Mouse (Mus musculus): Measurements from ENCODE around the gene Wdr61. TPM values are rescaled to one million over a fixed set of nuclear protein-coding genes. Genes with fewer than 3 reads are reported as not detected.

Wdr61 gene
- polyA plus RNA-seq, 1 experiment from 2014 or later = 159 TPM

DNA sequence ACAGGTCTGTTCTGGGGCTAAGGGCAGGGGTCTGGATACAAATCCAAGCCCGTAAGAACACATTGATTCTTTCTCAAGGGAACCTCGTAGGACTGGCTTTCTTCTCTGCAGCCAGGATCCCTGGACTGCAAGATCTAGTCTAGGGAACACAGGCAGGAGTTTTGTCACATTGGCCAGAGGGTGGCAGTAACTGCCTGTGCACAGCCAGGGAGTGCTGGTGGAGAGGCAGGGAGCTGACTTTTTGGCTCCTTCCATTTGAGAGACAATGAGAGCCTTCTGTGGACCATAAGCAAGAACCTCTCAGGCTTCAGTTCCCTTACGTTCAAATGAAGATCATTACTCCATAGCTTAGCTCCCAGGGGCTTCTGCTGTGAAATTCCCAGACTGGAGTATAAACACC is 4.1 kb upstream of the Wdr61 start:
- H3K27ac ChIP-seq (ENCODE audit: low read depth, low read length) = no peak overlapping the region
- H3K9me3 ChIP-seq (ENCODE audit: control insufficient read depth, low read length) = no peaks in the 10 kb centered on the region
- H3K9ac ChIP-seq (ENCODE audit: low read length) = no peak overlapping the region
- no peak for ATAC-seq (replicated peaks; ENCODE audit: low FRiP score)
- no peak overlapping the region for H3K4me2 ChIP-seq (ENCODE audit: low read depth, low read length, severe bottlenecking)
- no peaks in the 10 kb centered on the region for H3K36me3 ChIP-seq (ENCODE audit: control insufficient read depth, insufficient read depth, low read length)
- H3K4me3 ChIP-seq (ENCODE audit: low read depth, low read length) = no peak overlapping the region
- peak; percentile 69 for DNase-seq (ENCODE audit: low spot score)
- 27% methylated on average over 3 of the region's 3 CpGs for WGBS
- H3K27me3 ChIP-seq (ENCODE audit: control insufficient read depth, insufficient read depth, low read length) = no peaks in the 10 kb centered on the region
- H3K4me1 ChIP-seq (replicated peaks; ENCODE audit: control insufficient read depth, insufficient read depth, low read length) = 0 out of 2 replicates have a peak, but pooled peaks cover 2% of the 10 kb centered on the region

DNA sequence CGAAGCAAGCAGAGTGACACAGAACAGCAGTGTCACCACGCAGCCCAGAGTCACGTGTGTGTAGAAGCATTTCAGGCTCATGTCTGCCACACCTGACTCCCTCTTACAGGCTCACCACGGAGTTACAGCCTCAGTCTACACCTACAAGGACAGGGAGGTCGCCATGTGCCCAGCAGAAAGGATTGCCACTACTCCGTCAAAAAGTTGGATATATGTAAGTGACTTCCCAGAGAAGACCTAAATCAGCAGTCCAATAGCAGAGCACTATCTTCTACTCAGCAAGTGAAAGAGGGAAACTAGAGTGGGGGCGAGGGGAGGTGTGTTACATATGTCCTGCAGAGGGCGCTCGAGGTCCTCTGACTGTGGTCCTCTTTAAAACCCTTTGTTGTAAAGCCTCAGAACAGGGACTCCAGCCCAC is 2.0 kb upstream of the Wdr61 start:
- Histone ChIP-seq H3K9me3 (ENCODE audit: control insufficient read depth, low read length) (no peaks in the 10 kb centered on the region), H3K4me1 (replicated peaks; ENCODE audit: control insufficient read depth, insufficient read depth, low read length) (0 out of 2 replicates have a peak, but pooled peaks cover 5% of the 10 kb centered on the region), H3K4me3 (ENCODE audit: low read depth, low read length) (no peak overlapping the region), H3K9ac (ENCODE audit: low read length) (no peak overlapping the region; the same call in 1 of the 2 replicates), H3K27me3 (ENCODE audit: control insufficient read depth, insufficient read depth, low read length) (no peaks in the 10 kb centered on the region), H3K36me3 (ENCODE audit: control insufficient read depth, insufficient read depth, low read length) (no peaks in the 10 kb centered on the region), H3K27ac (ENCODE audit: low read depth, low read length) (no peak overlapping the region), H3K4me2 (ENCODE audit: low read depth, low read length, severe bottlenecking) (no peak overlapping the region)
- WGBS = 17% methylated on average over 9 of the region's 9 CpGs
- peak; percentile 86 for DNase-seq (ENCODE audit: low spot score)
- ATAC-seq (replicated peaks; ENCODE audit: low FRiP score) = 0 out of 2 replicates have a peak, but pooled peaks have one; percentile 28

DNA sequence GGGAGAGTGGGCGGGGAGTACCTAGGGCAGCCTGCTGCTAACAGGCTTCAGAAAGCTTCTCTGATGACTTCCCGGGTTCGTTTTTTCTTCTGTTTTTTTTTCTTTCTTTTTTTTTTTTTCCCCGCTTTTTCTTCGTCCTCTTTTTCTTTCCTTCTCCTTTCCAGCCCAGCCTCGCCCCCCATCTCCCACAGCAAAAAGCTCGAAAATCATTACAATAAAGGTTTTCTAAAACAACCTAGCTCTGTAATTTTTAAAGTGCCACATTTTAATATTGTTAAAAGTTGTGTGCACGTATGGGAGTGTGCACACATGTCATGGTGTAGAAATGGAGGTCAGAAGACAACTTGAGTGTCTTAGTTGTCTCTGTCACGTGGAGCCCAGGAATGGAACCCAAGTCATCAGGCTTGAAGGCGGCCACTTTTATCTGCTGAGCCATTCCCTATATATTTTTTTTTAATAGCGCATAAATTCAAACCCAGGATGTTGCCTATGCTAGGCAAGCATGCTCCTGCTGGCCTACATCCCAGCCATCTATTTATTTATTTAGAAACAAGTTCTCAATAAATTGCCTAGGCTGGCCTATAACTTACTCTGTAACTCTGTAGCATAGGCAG is 427 bp upstream of the Wdr61 start:
- peak overlapping the region; percentile 64 for H3K4me3 ChIP-seq (ENCODE audit: low read depth, low read length)
- H3K9ac ChIP-seq (ENCODE audit: low read length) = peak overlapping the region; percentile 75
- DNase-seq (ENCODE audit: low spot score) = no peak
- no peaks in the 10 kb centered on the region for H3K9me3 ChIP-seq (ENCODE audit: control insufficient read depth, low read length)
- peak overlapping the region; percentile 72 for H3K4me2 ChIP-seq (ENCODE audit: low read depth, low read length, severe bottlenecking)
- 0 out of 2 replicates have a peak, but pooled peaks cover 5% of the 10 kb centered on the region for H3K4me1 ChIP-seq (replicated peaks; ENCODE audit: control insufficient read depth, insufficient read depth, low read length)
- H3K27ac ChIP-seq (ENCODE audit: low read depth, low read length) = no peak overlapping the region
- no peak for ATAC-seq (replicated peaks; ENCODE audit: low FRiP score)
- H3K36me3 ChIP-seq (ENCODE audit: control insufficient read depth, insufficient read depth, low read length) = no peaks in the 10 kb centered on the region; the same call in 1 of the 2 replicates
- 22% methylated on average over 11 of the region's 11 CpGs for WGBS
- H3K27me3 ChIP-seq (ENCODE audit: control insufficient read depth, insufficient read depth, low read length) = no peaks in the 10 kb centered on the region

DNA sequence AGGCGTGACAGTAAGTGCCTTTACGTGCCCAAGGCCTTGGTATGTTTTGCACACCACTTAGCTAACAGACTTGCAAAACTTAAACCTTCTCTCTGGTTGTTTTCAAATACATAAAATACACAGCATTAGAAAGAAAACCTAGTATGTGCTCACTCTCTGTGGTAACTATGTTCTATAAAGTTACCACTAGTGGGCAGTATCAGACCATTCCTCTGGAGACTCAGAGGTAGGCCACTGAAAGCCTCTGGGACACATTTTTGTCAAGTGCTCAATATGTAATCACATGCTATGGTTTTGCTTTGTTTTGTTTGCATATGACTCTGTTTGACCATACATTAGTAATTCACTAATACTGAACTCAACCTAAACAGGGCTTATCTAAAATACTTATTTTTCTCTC is 2.2 kb downstream of the Wdr61 start:
- Histone ChIP-seq H3K4me3 (ENCODE audit: low read depth, low read length) (no peak overlapping the region), H3K9me3 (ENCODE audit: control insufficient read depth, low read length) (no peaks in the 10 kb centered on the region), H3K27me3 (ENCODE audit: control insufficient read depth, insufficient read depth, low read length) (no peaks in the 10 kb centered on the region)

DNA sequence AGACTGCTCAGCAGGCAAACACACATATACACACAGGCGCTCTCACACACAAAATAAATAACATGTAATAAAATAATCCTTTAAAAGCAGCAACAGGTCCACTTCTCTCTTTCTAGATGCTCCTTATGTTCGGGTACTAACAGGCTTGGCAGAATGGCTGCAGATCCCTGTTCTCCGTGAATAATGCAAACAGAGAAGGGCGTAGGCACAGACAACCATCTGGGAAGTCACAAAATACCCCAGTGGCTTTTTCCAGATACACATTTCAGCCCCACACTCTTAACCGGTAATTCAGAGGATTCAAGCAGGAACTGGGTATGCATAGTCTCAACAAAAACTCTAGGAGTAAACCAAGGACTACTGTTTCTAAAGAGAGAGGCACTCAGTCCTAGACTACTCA is 8.0 kb downstream of the Wdr61 start:
- DNase-seq (ENCODE audit: low spot score) (no peak), ATAC-seq (replicated peaks; ENCODE audit: low FRiP score) (no peak)
- Histone ChIP-seq H3K9ac (ENCODE audit: low read length) (no peak overlapping the region), H3K27ac (ENCODE audit: low read depth, low read length) (no peak overlapping the region), H3K27me3 (ENCODE audit: control insufficient read depth, insufficient read depth, low read length) (no peaks in the 10 kb centered on the region), H3K4me2 (ENCODE audit: low read depth, low read length, severe bottlenecking) (no peak overlapping the region), H3K4me1 (replicated peaks; ENCODE audit: control insufficient read depth, insufficient read depth, low read length) (no peaks in the 10 kb centered on the region), H3K4me3 (ENCODE audit: low read depth, low read length) (no peak overlapping the region), H3K9me3 (ENCODE audit: control insufficient read depth, low read length) (no peaks in the 10 kb centered on the region), H3K36me3 (ENCODE audit: control insufficient read depth, insufficient read depth, low read length) (peaks cover 3% of the 10 kb centered on the region; the same call in 1 of the 2 replicates)
- WGBS = 84% methylated on average over 5 of the region's 5 CpGs

More for the DNA sequence above, 2.2 kb downstream of the Wdr61 start:
- H3K4me2 ChIP-seq (ENCODE audit: low read depth, low read length, severe bottlenecking) = no peak overlapping the region
- 80% methylated on average over 2 of the region's 2 CpGs for WGBS
- no peaks in the 10 kb centered on the region; the same call in 1 of the 2 replicates for H3K36me3 ChIP-seq (ENCODE audit: control insufficient read depth, insufficient read depth, low read length)
- H3K9ac ChIP-seq (ENCODE audit: low read length) = no peak overlapping the region
- DNase-seq (ENCODE audit: low spot score) (no peak), ATAC-seq (replicated peaks; ENCODE audit: low FRiP score) (no peak)
- no peak overlapping the region for H3K27ac ChIP-seq (ENCODE audit: low read depth, low read length)
- H3K4me1 ChIP-seq (replicated peaks; ENCODE audit: control insufficient read depth, insufficient read depth, low read length) = 0 out of 2 replicates have a peak, but pooled peaks cover 5% of the 10 kb centered on the region

DNA sequence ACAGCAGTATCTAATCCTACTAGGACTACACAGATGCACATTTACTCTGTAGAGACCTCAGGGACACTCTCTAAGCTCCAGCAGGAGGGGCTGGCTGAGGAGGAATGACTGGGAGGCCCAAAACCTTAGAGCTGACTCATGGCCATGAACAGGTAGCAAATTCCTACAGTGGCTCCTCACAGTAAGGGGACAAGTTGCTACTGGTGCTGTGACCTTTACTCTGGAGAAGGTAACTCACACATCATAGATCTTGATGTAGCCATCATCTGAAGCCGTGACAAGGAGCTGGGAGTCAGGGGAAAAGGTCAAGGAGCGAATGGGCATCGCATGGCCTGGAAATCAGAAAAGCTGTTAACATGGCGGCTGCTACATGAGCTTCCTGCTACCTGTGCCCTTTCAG is 11.7 kb downstream of the Wdr61 start:
- 97% methylated on average over 4 of the region's 4 CpGs for WGBS
- Histone ChIP-seq H3K27ac (ENCODE audit: low read depth, low read length) (no peak overlapping the region), H3K4me3 (ENCODE audit: low read depth, low read length) (no peak overlapping the region), H3K4me1 (replicated peaks; ENCODE audit: control insufficient read depth, insufficient read depth, low read length) (no peaks in the 10 kb centered on the region), H3K9ac (ENCODE audit: low read length) (no peak overlapping the region), H3K27me3 (ENCODE audit: control insufficient read depth, insufficient read depth, low read length) (no peaks in the 10 kb centered on the region), H3K36me3 (ENCODE audit: control insufficient read depth, insufficient read depth, low read length) (peaks cover 3% of the 10 kb centered on the region; the same call in 1 of the 2 replicates), H3K4me2 (ENCODE audit: low read depth, low read length, severe bottlenecking) (no peak overlapping the region), H3K9me3 (ENCODE audit: control insufficient read depth, low read length) (no peaks in the 10 kb centered on the region)
- DNase-seq (ENCODE audit: low spot score) = no peak
- ATAC-seq (replicated peaks; ENCODE audit: low FRiP score) = no peak

DNA sequence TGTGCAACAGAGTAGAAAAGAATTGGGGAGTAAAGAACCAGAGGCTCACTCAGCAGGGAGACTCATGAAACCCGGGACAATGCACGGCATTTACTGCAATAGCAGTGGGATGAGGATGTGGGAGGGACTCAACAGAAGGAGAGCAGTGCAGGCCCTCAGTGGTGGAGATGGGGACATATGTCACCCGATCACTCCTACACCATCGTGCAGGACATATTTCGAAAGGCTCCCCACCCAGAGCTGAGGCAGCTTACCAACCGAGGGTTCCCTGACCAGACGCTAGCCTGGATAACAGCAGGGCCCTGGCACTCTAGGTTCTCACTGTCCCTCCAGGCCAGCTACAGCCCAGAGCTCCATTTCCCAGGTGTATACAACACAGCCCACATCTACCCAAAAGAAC is 12.2 kb downstream of the Wdr61 start:
- Histone ChIP-seq H3K27me3 (ENCODE audit: control insufficient read depth, insufficient read depth, low read length) (no peaks in the 10 kb centered on the region), H3K4me2 (ENCODE audit: low read depth, low read length, severe bottlenecking) (no peak overlapping the region), H3K9me3 (ENCODE audit: control insufficient read depth, low read length) (no peaks in the 10 kb centered on the region), H3K4me1 (replicated peaks; ENCODE audit: control insufficient read depth, insufficient read depth, low read length) (no peaks in the 10 kb centered on the region), H3K36me3 (ENCODE audit: control insufficient read depth, insufficient read depth, low read length) (peaks cover 3% of the 10 kb centered on the region; the same call in 1 of the 2 replicates), H3K4me3 (ENCODE audit: low read depth, low read length) (no peak overlapping the region), H3K9ac (ENCODE audit: low read length) (no peak overlapping the region), H3K27ac (ENCODE audit: low read depth, low read length) (no peak overlapping the region)
- WGBS = 84% methylated on average over 7 of the region's 7 CpGs
- no peak for DNase-seq (ENCODE audit: low spot score)
- no peak for ATAC-seq (replicated peaks; ENCODE audit: low FRiP score)

DNA sequence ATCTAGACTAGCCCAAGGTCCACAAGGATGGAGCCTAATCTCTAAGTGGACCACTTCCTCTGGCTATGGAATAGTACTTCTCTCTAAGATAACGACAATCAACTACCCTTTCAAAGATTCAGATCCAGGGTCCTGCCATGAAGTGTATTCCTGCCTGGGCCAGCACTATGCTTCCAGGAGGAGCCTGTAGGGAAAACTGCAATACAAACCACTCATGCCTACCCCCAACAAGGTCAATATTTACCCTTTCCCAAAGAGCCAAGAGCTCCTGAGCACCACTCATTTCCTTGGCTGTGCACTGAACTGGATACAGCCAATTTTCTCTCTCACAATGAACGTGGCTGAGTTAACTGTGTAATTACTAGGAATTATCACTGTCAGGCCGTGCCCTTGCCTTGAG is 16.8 kb downstream of the Wdr61 start:
- ATAC-seq (replicated peaks; ENCODE audit: low FRiP score) (no peak), DNase-seq (ENCODE audit: low spot score) (no peak)
- Histone ChIP-seq H3K27ac (ENCODE audit: low read depth, low read length) (no peak overlapping the region), H3K4me2 (ENCODE audit: low read depth, low read length, severe bottlenecking) (no peak overlapping the region), H3K9ac (ENCODE audit: low read length) (no peak overlapping the region), H3K27me3 (ENCODE audit: control insufficient read depth, insufficient read depth, low read length) (no peaks in the 10 kb centered on the region), H3K36me3 (ENCODE audit: control insufficient read depth, insufficient read depth, low read length) (peaks cover 3% of the 10 kb centered on the region; the same call in 1 of the 2 replicates), H3K4me1 (replicated peaks; ENCODE audit: control insufficient read depth, insufficient read depth, low read length) (no peaks in the 10 kb centered on the region), H3K9me3 (ENCODE audit: control insufficient read depth, low read length) (no peaks in the 10 kb centered on the region), H3K4me3 (ENCODE audit: low read depth, low read length) (no peak overlapping the region)
- WGBS = 84% methylated on average over 3 of the region's 3 CpGs

DNA sequence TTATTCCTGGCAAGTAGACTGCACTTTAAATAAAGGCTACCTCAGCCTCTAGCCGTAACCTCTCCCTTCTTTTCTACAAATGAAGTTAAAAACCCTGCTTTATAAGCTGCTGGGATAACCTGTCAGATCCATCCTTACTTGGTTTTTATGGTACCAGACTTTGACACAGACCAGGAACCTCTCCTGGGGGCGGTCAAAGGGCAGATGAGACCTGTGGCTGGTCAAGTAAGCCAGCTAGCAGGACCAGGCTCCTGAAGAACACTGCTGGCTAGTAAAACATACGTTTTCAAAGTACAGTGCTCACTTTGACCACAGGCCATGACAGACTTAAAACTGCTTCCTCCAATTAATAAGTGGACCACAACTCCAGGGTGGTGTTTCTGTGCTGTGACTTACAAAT is 18.5 kb downstream of the Wdr61 start:
- Histone ChIP-seq H3K9ac (ENCODE audit: low read length) (no peak overlapping the region), H3K27ac (ENCODE audit: low read depth, low read length) (no peak overlapping the region), H3K4me1 (replicated peaks; ENCODE audit: control insufficient read depth, insufficient read depth, low read length) (no peaks in the 10 kb centered on the region), H3K36me3 (ENCODE audit: control insufficient read depth, insufficient read depth, low read length) (no peaks in the 10 kb centered on the region; the same call in 1 of the 2 replicates), H3K27me3 (ENCODE audit: control insufficient read depth, insufficient read depth, low read length) (no peaks in the 10 kb centered on the region), H3K4me2 (ENCODE audit: low read depth, low read length, severe bottlenecking) (no peak overlapping the region), H3K4me3 (ENCODE audit: low read depth, low read length) (no peak overlapping the region), H3K9me3 (ENCODE audit: control insufficient read depth, low read length) (no peaks in the 10 kb centered on the region)
- ATAC-seq (replicated peaks; ENCODE audit: low FRiP score) (no peak), DNase-seq (ENCODE audit: low spot score) (no peak)
- 97% methylated on average over 3 of the region's 3 CpGs for WGBS
